Mouse (Mus musculus) bone marrow, adult 2 months (tissue): Measurements from ENCODE around the gene Ifi27l2b. TPM values are rescaled to one million over a fixed set of nuclear protein-coding genes. Genes with fewer than 3 reads are reported as not detected.
"Not testable (repeated sequence)": the region's sequence is repeated elsewhere in the genome, so short reads cannot be mapped to it uniquely, and the experiment has no call there.

Source experiments
- H3K27ac ChIP-seq: fragments of 200-500 bp; 2 replicates; pipeline ENCODE4 v1.5.1; 2012; ENCODE audit warnings: low read depth, mild to moderate bottlenecking, control low read depth, inconsistent platforms, low read length; ENCODE audit not compliant: control insufficient read depth, poor library complexity, insufficient read depth
- H3K4me1 ChIP-seq: fragments of 200-500 bp; 2 replicates; pipeline ENCODE4 v1.6.1; 2011; ENCODE audit warnings: low read length; ENCODE audit not compliant: control insufficient read depth, insufficient read depth
- H3K4me3 ChIP-seq: fragments of 200-500 bp; replicated peaks from 2 replicates; pipeline ENCODE3; 2011; ENCODE audit warnings: mild to moderate bottlenecking, low read depth, low read length, control low read depth; ENCODE audit not compliant: control insufficient read depth
- CTCF ChIP-seq: fragments of 200-500 bp; IDR thresholded peaks from 2 replicates; pipeline ENCODE4 v1.5.1; 2011; ENCODE audit warnings: low read length, control low read depth; ENCODE audit not compliant: control insufficient read depth, insufficient read depth
- POLR2A ChIP-seq: fragments of 200-500 bp; IDR thresholded peaks from 2 replicates; pipeline ENCODE4 v1.6.1; 2011; ENCODE audit warnings: low read depth, mild to moderate bottlenecking, control low read depth, low read length, borderline replicate concordance; ENCODE audit not compliant: control insufficient read depth
- WGBS: fragments of 180-500 bp; shearing (Covaris S2); methylation state at CpG from one replicate; pipeline ENCODE4 v1.1.7; 2018; 5-methylcytosine and 5-hydroxymethylcytosine counted together
- polyA plus RNA-seq: library from polyadenylated mRNA; stranded (reverse); fragments of >200 nt; gene quantifications from 2 replicates; pipeline ENCODE4 v1.2.4, GENCODE M21; 2011; ENCODE audit warnings: low replicate concordance; ENCODE audit not compliant: missing spikeins, insufficient read depth, insufficient read length

The Ifi27l2b gene
- polyA plus RNA-seq, 1 experiment: not detected

DNA sequence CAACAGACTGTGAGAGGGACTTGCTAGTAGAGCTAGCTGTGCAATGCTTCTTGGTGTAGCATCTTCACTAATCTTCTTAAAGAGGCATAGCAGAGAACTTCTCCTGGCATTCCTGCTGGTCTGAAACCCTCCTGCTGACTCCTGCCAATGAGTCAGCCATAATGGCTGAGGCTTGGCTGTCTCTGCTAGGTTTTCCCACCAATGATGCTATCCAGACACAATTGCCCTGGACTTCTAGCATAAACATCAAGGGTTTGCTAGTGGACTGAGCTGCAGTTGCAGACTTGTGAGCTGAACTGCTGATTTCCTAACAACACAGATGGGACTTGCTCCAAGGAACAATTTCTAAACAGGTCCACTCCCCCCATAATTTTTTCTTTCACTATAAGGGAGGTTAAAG is 3.7 kb downstream of the Ifi27l2b start:
- no peaks in the 10 kb centered on the region; the same call in 1 of the 2 replicates for H3K4me1 ChIP-seq
- TF ChIP-seq POLR2A: no peak
- TF ChIP-seq CTCF: no peak
- H3K4me3 ChIP-seq: no peak overlapping the region
- H3K27ac ChIP-seq: no peak overlapping the region

DNA sequence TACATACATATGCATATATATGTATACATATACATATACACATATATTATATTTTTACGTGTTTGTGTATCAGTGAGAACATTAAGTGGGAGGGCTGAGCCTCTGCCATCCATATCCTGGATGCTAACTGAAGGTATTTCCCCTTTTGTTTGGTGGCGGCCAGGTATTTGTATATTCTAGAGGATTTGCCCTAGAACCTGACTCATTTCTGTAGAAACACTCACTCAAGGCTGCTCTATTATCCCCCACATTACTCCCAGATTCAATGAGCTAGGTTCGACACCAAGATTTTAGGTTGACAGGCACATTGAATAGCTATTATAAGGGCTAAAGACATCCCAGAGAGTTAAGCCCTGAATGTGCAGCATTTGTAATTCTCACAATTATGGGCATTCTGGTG is 12.0 kb downstream of the Ifi27l2b start:
- no peak for TF ChIP-seq CTCF
- no peak for TF ChIP-seq POLR2A
- no peak overlapping the region for H3K27ac ChIP-seq
- WGBS: 83% methylated on average over 3 of the region's 3 CpGs

GRCm38 (mm10) chr12:103444261-103444660 is 12.8 kb downstream of the Ifi27l2b start:
- not testable (repeated sequence) for H3K27ac ChIP-seq, H3K4me3 ChIP-seq, H3K4me1 ChIP-seq
- 62% methylated on average over 6 of the region's 7 CpGs for WGBS

More for the DNA sequence above, 12.0 kb downstream of the Ifi27l2b start:
- Histone ChIP-seq H3K4me3 (no peak overlapping the region), H3K4me1 (no peaks in the 10 kb centered on the region; the same call in 1 of the 2 replicates)

GRCm38 (mm10) chr12:103443524-103443923 is 13.5 kb downstream of the Ifi27l2b start, which contains the start of gene Ifi27l2a:
Ifi27l2a (minus strand) TSS chr12:103443680.
- Histone ChIP-seq H3K4me1 (no peaks in the 10 kb centered on the region; the same call in 1 of the 2 replicates), H3K27ac (0 out of 2 replicates have a peak within 1 kb of the TSS, but pooled peaks have one; percentile 1), H3K4me3 (peak within 1 kb of the TSS; percentile 71)
- 31% methylated on average over 3 of the region's 3 CpGs for WGBS
- TF ChIP-seq POLR2A: no peak
- no peak for TF ChIP-seq CTCF

DNA sequence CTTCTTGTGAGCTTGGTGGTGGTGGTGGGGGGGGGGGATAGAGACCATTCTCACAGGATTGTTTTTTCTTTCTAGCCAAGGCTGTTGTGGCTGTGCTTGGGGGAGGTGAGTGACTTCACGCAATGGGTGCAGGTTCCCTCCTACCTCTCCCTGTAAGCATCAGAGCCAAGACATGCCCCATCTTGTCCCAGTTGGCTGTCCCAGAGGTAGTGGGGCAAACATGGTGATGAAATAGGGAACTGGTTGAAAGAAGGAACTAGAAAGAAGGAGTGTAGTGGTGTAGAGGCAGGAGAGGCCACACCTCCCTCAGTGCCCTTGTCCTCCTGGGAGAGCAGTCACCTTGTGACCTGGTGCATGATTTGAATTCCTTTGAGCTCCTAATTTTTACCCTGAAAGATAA is 19.4 kb downstream of the Ifi27l2b start:
- H3K27ac ChIP-seq: peak overlapping the region; percentile 10; the same call in 1 of the 2 replicates
- H3K4me1 ChIP-seq: peaks cover 4% of the 10 kb centered on the region
- TF ChIP-seq CTCF (no peak), POLR2A (no peak)
- no peak overlapping the region for H3K4me3 ChIP-seq
- 82% methylated on average over 1 of the region's 1 CpGs for WGBS

- no peak for TF ChIP-seq CTCF
- no peak for TF ChIP-seq POLR2A
- Histone ChIP-seq H3K4me1 (peaks cover 4% of the 10 kb centered on the region), H3K4me3 (peak overlapping the region; percentile 46), H3K27ac (peak overlapping the region; percentile 84)
Observed at GRCm38 (mm10) chr12:103434861-103435260, 22.2 kb downstream of the Ifi27l2b start.

GRCm38 (mm10) chr12:103433986-103434731 is 22.9 kb downstream of the Ifi27l2b start, which contains the start of gene Ifi27:
Ifi27 (plus strand) TSS chr12:103434211.
- Histone ChIP-seq H3K4me3 (peak within 1 kb of the TSS; percentile 46), H3K4me1 (peaks cover 4% of the 10 kb centered on the region), H3K27ac (peak within 1 kb of the TSS; percentile 84)
- 26% methylated on average over 8 of the region's 8 CpGs for WGBS
- TF ChIP-seq POLR2A (no peak; the same call in 1 of the 2 replicates), CTCF (no peak)

DNA sequence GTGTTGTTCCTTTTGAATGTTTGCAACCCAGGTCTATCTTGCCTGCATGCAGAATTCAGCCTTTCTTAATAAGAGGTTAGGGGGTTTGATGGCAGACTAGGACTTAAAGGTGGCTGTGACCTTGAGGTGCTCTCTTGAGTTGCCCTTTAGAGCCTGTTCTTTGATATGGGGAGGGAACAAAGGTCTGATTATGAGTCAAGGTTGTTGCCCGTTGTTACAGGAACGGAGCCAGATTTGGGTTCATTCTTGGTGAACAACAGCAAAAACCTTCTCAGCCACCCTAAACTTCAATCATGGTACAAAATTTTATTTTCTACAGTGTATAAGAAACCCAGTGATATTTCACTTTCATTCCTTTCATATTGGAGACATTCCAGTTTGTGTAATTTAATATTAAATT is 23.6 kb downstream of the Ifi27l2b start:
- Histone ChIP-seq H3K4me3 (no peak overlapping the region), H3K27ac (no peak overlapping the region), H3K4me1 (peaks cover 4% of the 10 kb centered on the region)
- no peak for TF ChIP-seq POLR2A
- TF ChIP-seq CTCF: no peak
- WGBS: 83% methylated on average over 2 of the region's 2 CpGs

GRCm38 (mm10) chr12:103426710-103427109 is 30.3 kb downstream of the Ifi27l2b start:
- WGBS: 88% methylated on average over 7 of the region's 7 CpGs

More at GRCm38 (mm10) chr12:103426710-103427109, 30.3 kb downstream of the Ifi27l2b start:
- no peaks in the 10 kb centered on the region; the same call in 1 of the 2 replicates for H3K4me1 ChIP-seq
- TF ChIP-seq CTCF (no peak), POLR2A (no peak)
- no peak overlapping the region for H3K27ac ChIP-seq
- no peak overlapping the region for H3K4me3 ChIP-seq
